Mouse (Mus musculus) brown adipose tissue, adult 24 weeks (tissue): ENCODE data around the gene Wee2. TPM values are rescaled to one million over a fixed set of nuclear protein-coding genes. Genes with fewer than 3 reads are reported as not detected.

Experiments used
- H3K27ac ChIP-seq: fragments of 200-500 bp; replicated peaks from 2 replicates; pipeline ENCODE4 v1.5.1; 2012; ENCODE audit warnings: low read depth, mild to moderate bottlenecking, low read length
- H3K4me1 ChIP-seq: fragments of 200-500 bp; 2 replicates; pipeline ENCODE4 v1.6.1; 2012; ENCODE audit warnings: low read length, mixed read lengths; ENCODE audit not compliant: control insufficient read depth, insufficient read depth, insufficient read length
- H3K4me3 ChIP-seq: fragments of 200-500 bp; 2 replicates; pipeline ENCODE4 v1.5.1; 2012; ENCODE audit warnings: low read depth, mild to moderate bottlenecking, low read length, moderate library complexity; ENCODE audit not compliant: insufficient read depth
- polyA plus RNA-seq: library from polyadenylated mRNA; stranded (reverse); fragments of >200 nt; gene quantifications from 2 replicates; pipeline ENCODE4 v1.2.4, GENCODE M21; 2012; ENCODE audit not compliant: missing spikeins, insufficient read depth, insufficient read length

Gene Wee2
- not detected in 2 replicates for polyA plus RNA-seq

DNA sequence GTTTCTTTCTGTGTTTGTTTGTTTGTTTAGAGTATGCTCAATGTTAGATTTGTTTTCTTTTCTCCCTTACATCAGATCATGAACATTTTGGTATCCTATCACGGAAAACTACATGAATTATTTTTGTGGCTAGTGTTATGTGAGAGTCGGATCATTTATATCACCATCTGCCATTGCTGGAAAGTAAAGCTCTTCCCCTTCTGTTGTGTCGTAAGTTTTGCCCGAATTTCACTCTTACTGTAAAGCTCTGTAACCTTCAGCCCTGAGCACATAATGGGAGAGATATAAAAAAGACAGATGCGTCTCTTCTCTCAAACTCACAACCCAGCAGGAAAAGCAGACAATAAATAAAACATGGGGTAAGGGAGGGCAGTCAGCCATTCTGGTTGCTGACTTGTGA, at the start of gene Wee2:
TSS of gene Wee2 (plus strand) at position 153 of the 400 bp plus-strand sequence.
- H3K4me1 ChIP-seq: no peaks in the 10 kb centered on the region
- H3K4me3 ChIP-seq: no peak within 1 kb of the TSS
- H3K27ac ChIP-seq: no peak within 1 kb of the TSS

DNA sequence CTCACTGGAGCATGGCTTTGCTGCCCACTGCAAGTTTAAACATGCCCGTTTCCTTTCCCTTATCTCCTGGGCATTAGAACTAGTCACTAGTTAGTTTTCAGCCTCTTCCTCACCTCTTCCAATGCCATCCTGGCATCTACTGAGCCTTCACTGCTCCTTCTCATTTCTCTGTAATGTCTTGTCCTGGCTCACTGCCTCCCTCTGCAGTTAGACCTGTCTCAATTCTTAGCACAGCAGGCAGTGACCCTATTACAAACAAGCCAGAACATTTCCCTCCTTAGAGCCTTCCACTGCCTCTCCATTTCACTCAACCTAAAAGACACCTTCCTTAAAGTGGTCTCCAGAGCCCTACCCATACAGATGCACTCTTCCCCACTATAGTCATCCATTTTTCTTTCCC, 47.9 kb upstream of the Wee2 start:
- Histone ChIP-seq H3K4me1 (no peaks in the 10 kb centered on the region), H3K4me3 (no peak overlapping the region), H3K27ac (no peak overlapping the region)

DNA sequence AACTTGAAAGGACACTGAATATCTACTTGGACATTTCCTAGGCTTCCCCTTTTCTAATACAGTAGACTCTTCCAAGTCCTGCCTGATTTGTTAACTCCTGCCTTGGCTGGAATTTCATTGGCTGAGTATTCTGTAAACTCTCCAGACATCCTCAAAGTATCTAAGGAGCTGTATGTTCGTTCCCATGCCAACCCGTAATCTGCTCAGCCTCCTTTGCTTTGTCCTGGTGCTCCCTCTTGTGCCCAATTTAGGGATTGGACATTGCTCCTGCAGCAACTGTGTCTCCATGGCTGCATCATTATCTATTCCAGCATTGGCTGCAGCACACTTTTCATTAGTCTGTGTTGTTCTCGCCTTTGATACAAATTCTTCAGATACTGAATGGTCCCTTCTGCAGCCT, 45.7 kb upstream of the Wee2 start:
- Histone ChIP-seq H3K4me3 (no peak overlapping the region), H3K4me1 (no peaks in the 10 kb centered on the region), H3K27ac (no peak overlapping the region)

DNA sequence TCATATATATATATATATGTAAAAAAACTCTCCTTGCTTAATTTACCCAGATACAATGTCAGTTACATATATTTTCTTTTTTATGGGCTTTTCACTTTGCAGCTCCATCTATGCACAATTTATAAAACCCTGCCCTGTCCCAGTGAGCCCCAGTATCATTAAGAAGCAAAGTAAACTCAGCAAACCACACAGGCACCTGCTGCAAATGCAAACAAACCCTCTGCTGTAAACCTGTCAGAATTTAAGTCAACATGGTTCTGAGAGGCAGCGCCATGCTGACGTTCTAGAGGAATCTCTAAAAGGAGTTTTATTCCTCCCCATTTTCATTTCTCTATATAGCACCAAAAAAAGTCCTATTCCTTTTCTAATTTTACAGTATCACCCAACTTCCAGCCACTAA, 36.9 kb upstream of the Wee2 start:
- Histone ChIP-seq H3K27ac (no peak overlapping the region), H3K4me3 (no peak overlapping the region), H3K4me1 (no peaks in the 10 kb centered on the region)

DNA sequence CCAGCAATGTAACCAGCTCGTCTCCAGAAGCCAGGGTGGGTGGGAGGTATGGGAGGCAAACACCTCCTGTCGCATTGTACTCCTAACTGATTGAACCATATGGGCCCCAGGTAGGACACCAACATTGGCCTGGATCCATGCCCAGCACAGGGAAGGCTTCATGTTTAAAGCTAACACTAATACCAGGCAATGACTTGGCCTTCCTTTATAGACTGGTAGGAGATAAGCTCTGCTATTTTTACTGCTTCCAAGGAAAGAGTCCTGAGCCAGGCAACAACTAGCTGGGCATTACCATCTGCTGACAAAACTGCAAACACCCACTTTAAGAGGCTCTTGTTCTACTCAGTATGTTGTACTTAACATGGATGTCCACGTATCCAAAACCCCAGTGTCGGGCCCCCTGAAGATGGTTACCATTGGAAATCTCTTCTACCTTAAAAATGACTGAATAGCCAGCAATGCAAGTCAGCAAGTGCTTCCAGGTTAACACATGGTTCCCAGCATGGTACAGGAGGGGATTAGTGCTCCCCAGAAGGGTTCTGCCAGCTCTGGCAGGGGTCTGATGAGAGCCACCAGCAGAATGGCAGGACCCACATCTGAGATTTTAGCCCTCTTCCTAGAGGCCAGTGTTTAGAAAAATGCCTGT, 35.1 kb upstream of the Wee2 start:
- no peak overlapping the region for H3K4me3 ChIP-seq
- H3K27ac ChIP-seq: no peak overlapping the region
- no peaks in the 10 kb centered on the region for H3K4me1 ChIP-seq

DNA sequence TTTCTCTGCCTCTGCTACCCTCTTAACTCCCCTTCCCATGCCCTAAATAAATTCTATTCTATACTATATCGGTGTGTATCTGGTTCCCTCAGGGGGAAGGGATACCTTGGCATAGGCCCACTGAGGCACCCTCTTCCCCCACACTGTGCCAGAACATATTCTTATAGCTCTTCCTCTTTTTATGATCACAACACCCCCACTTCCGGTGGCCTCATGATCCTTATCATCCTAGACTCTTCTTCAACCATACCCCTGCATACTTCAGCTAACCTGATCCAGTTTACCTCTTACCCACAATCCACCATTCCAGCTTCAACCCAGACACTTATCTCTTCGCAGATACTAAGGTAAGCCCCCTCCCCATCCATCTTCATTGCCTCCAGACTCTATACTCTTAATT, 27.8 kb upstream of the Wee2 start:
- H3K4me1 ChIP-seq: no peaks in the 10 kb centered on the region
- H3K4me3 ChIP-seq: no peak overlapping the region
- H3K27ac ChIP-seq: no peak overlapping the region

DNA sequence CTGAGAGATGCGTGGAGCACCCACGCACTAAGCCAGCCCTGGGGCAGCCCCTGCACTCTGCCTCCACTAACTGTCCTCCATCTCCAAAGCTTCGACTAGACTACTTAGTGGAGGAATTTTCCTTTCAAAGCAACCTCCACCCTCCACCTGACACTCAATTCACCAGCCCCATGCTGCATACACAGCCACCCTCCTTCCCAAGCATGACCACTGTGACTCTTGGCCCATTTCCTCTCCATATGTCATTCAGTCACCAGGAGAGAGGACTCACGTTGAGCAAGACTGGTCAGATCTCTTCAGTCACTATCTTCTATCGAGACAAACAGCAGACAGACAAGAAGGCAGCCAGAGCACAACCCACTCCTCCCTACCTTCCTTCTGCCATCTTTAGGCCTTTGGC, 25.8 kb upstream of the Wee2 start:
- H3K4me3 ChIP-seq: no peak overlapping the region

DNA sequence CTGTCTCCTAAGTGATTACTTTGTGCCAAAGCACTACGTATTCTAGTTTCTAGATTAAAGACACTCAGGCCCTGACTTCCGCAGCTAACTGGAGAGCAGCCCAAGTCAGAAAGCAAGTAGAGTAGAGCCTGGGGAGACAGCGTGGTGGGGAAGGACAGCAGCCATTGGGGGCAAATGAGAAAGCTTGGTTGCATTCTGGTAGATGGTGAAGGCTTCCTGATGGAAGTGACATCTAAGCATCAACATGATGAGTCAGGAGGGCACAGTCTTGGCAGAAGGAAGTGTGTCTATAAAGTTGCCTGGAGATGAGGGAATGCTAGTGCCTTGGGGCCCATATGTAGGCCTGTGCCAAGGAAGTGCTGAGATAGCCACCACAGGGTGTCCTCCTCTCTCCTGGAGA, 25.3 kb upstream of the Wee2 start:
- H3K27ac ChIP-seq: no peak overlapping the region
- H3K4me3 ChIP-seq: no peak overlapping the region
- H3K4me1 ChIP-seq: no peaks in the 10 kb centered on the region

More for the DNA sequence above, 25.8 kb upstream of the Wee2 start:
- no peak overlapping the region for H3K27ac ChIP-seq
- H3K4me1 ChIP-seq: no peaks in the 10 kb centered on the region

DNA sequence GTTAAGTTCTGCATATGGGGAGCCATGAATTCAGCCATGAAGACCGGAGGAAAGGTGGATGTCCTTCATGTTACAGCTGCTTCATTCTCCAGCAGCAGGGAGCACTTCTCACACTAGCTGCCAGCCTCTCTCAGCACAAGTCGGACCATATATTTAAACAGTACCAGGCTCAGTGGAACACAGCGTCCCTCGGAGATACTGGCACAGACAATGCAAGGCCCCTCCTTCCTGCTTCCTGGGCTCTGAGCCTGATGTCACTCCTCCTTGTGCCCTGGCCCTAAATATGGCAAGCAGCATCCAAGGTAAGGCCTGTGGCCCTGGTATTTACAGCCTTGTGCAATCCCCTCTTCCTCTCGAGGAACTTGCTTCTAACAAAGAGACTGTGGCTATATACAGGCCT, 23.1 kb upstream of the Wee2 start:
- Histone ChIP-seq H3K4me3 (no peak overlapping the region), H3K27ac (no peak overlapping the region), H3K4me1 (no peaks in the 10 kb centered on the region)

DNA sequence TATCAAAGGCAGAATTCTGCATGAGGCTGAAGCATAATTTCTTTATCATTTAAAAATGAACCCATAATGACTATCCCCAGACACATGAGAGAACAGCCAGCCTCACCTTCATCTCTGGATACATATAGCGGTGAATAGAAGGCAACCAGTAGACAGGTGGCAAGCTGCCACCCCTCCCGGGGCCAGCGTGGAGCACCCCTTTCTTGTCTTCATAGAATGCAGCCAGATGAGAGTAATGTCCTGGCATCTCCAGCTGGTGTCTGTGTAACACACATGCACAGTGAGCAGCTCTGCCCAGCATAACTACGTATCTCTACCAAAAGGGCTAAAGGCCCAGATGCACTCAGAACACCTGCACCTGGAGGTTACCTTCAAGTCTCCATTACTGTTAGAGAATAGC, 20.5 kb upstream of the Wee2 start:
- Histone ChIP-seq H3K27ac (no peak overlapping the region), H3K4me1 (no peaks in the 10 kb centered on the region), H3K4me3 (no peak overlapping the region)

DNA sequence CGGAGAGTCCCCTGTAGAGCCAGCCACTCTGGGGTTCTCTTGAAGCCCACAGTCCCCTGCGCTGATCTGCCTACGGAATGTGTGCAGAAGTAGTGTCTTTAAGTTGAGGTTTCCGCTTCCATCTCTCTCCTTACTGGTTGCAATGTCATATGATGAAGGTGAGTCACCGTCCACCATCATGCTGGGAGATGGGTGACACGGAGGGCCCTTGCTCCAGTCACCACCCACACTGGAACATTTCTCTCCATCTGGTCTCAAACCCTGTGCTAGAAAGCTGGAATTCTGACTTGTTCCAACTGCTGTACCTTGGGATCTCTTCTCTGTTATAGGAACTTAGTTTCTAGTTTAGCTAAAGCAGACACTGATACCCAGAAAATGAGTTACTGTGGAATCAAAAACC, 17.8 kb upstream of the Wee2 start:
- H3K27ac ChIP-seq: no peak overlapping the region
- no peak overlapping the region for H3K4me3 ChIP-seq
- H3K4me1 ChIP-seq: no peaks in the 10 kb centered on the region

DNA sequence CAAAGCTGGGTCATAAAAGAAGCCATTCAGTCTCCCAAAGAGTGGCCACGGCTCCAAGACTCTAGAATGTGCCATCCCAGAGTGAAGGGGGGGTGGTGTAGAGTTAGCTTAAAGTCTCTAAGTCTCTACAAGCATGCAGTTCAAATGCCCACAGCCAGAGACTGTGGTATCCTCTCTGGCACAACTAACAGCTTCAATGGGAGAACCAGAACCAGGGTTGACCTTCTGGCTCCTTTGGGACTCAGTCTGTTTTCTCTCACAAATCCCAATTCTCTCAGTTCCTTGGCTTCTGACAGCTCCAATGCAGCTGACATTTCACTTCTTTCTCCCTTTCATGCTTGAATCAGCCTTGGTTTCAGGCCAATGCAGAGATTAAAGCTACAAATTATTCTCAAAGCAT, 15.9 kb upstream of the Wee2 start:
- H3K27ac ChIP-seq: no peak overlapping the region
- no peaks in the 10 kb centered on the region for H3K4me1 ChIP-seq
- H3K4me3 ChIP-seq: no peak overlapping the region

DNA sequence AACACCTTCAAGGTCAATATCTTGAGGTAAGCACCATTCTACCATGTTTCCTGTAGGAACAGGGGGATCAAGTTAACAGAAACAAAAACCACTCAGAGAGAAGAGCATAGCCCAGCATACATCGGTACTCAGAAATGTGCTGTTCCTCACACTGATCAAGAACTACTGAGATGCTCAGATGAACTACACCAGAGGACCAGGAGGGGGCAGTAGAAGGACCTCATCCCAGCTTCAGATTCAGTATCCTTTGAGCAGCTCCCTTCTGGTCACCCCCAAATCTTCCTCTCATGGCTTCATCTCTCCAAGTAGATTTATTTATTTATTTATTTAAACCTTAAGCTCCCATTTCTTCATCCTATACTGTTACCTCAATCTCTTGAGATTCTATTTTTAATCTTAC, 15.1 kb upstream of the Wee2 start:
- H3K4me3 ChIP-seq: no peak overlapping the region
- no peaks in the 10 kb centered on the region for H3K4me1 ChIP-seq
- no peak overlapping the region for H3K27ac ChIP-seq

DNA sequence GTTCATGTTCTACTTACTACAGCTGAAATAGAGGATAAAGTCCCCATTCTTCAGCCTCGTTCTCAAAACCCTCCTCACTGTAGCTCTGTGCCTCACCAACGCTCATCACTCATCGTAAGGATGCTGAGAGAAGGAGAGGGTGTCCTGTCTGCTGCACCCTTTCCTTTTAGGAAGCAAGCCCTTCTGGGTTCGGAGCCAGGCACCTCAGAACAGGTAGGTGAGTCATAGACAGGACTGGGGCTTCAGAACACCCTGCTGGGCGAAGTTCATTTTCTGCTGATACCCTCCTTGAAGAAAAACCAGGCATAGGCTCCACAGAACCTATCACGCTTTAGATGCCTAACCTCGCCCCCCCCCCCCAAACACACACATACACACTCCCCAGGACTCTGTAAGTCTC, 11.4 kb upstream of the Wee2 start:
- Histone ChIP-seq H3K4me1 (no peaks in the 10 kb centered on the region), H3K27ac (no peak overlapping the region), H3K4me3 (no peak overlapping the region)

DNA sequence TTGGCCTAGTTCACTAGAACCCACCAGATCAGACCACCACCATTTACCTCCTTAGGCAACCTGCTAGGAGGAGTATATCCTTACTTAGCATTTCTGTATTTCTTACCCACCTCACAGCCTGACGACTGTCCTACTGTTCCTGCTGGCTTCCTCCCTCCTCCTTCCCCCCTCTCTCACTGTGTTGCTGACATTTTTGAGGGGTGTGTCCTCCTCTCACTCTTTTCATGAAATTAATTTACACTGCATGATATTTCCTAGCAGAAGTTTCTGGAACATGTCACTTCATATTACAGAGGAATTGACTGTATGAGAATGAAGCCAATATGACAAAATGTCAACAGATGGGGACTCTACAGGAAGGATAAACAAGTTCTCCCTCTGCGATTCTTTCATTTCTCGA, 10.2 kb upstream of the Wee2 start:
- Histone ChIP-seq H3K27ac (no peak overlapping the region), H3K4me3 (no peak overlapping the region), H3K4me1 (no peaks in the 10 kb centered on the region)

DNA sequence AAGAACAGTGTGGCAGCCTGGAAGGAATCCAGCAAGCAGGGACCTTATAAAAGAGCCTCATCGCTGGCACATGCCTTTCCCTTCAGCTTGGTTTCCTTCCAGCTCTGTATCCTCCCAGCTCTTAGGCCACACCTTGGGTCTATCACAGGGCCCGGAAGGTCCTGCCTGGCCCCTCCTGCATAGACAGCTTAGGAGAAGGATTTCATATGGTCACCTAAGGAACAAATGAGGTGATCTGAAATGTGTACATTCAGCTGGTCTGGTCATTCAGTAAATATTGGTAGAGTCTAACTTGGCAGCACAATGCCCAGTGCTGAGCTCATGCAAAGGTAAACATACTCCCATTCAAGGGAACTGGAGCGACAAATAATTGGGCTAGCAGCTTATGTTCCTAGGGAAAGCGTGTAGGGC, 9.4 kb upstream of the Wee2 start:
- Histone ChIP-seq H3K4me3 (no peak overlapping the region), H3K27ac (no peak overlapping the region), H3K4me1 (no peaks in the 10 kb centered on the region)

DNA sequence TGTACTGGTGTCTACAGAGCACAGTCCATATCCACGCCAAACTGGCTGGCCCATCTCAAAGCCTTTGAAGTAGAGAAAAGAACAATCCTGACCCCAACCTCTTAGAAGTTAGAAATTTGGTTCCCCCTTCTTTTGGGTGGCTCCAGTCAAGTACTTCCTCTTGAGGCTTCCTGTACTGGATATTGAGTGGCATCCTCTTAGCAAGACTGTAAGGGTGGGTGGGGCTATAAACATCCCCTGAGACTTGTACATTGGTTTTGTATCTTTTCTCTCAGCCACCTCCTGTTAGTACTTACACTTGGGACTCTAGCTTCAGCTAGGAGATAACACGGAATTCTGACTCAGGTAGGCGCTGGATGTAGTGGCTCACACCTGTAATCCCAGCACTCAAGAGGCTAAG, 8.6 kb upstream of the Wee2 start:
- H3K27ac ChIP-seq: no peak overlapping the region

More for the DNA sequence above, 8.6 kb upstream of the Wee2 start:
- Histone ChIP-seq H3K4me3 (no peak overlapping the region), H3K4me1 (no peaks in the 10 kb centered on the region)
